23 mouse cellular contexts compared by ENCODE assay signal in the genomic region with DNA sequence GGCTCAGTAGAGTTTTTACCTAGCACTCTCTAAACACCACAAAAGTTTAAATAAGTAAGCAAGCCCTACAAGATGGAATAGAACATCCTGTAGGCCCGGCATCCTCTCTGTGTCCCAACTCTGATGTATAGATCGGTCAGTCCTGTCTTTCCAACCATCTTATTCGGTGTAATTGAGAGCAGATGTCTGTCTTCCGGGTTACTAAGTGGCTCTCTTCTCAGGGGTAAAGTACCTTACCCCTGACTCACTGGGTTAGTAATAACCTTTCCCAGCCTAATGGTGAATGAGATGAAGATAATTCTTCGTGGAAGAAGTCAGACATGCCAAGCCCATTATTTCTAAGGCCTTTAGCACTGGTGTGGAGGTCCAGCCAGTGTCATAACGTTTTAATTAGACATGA. TPM values are rescaled to one million over a fixed set of nuclear protein-coding genes. Genes with fewer than 3 reads are reported as not detected.
DNase-seq lines count a peak whose midpoint lies in the region; ATAC-seq and TF ChIP-seq lines count a peak whose summit lies in the region.
"Had no signal": no experiment of that assay in that cellular context is flagged by ENCODE, and none has a peak within 500 bp of the region (broad histone marks: within the 10 kb centered on the region; RNA-seq: fewer than 3 reads in every experiment).

No protein-coding gene starts in this region.

- no peak for TF ChIP-seq CTCF in Patski (IDR thresholded peaks at IDR 0.05)

- H3K27me3 ChIP-seq in Patski = no peaks in the 10 kb centered on the region
- H3K27me3 ChIP-seq: embryonic facial prominence, embryonic 12.5 days; forebrain, embryonic 13.5 days; forebrain, embryonic 15.5 days had no signal

- no peak for ATAC-seq in Patski
- ATAC-seq: forebrain, embryonic 13.5 days; forebrain, embryonic 15.5 days; forebrain, postnatal 0 days had no signal

- DNase-seq in 3T3-L1 (ENCODE audit: low read depth, low spot score) (peak; percentile 85), Patski (ENCODE audit: low read depth, low spot score) (peak; percentile 44)
- DNase-seq in Muller cell, postnatal 12 days (ENCODE audit: inconsistent ontology term) = peak; percentile 77
- no peak for DNase-seq in embryo, embryonic 9.5 days (ENCODE audit: extremely low spot score)
- no peak for DNase-seq in adrenal gland, postnatal 25 days
- no peak for DNase-seq in adrenal gland, adult 2 months
- DNase-seq: adrenal gland, adult 8-10 months; adrenal gland, postnatal 14 days; cerebellum, adult 11 months; cerebellum, adult 18-20 months; cerebellum, adult 8-10 months; cerebellum, adult 9-11 months; cerebellum, postnatal 14 days; cerebellum, postnatal 36 days; embryo, embryonic 11 days; forebrain, postnatal 0 days had no signal

- in situ Hi-C loops in Patski (cut with MboI; ENCODE audit: low pct_unique_long_range_greater_than_20kb) = loop anchor here (5.0 kb wide), 1 partner anchor 108 kb away; no protein-coding TSS in a partner anchor

- POLR2A ChIA-PET in Patski (lab: Charles Lee) = no interaction called here

- CTCF ChIA-PET in Patski (lab: Charles Lee) = no interaction called here

RNA-seq across cellular contexts. Expression of gene Mrps10, which starts 5.3 kb away (rescaled TPM):
- polyA plus RNA-seq in Patski (2021) = 46.8 TPM
- 47.5 and 53.5 TPM in 2 replicates for total RNA-seq in adrenal gland, postnatal 25 days (2021)
- total RNA-seq in adrenal gland, adult 2 months (2021) = 10 to 100 TPM; 40.8 to 50.0 TPM
- polyA plus RNA-seq in adrenal gland, adult 2 months (2012; rRNA removed) = 19.4 and 28.3 TPM in 2 replicates

RNA-seq across cellular contexts. Expression of gene Guca1b, which starts 11.2 kb away (rescaled TPM):
- polyA plus RNA-seq in Patski (2021) = 0.37 TPM
- total RNA-seq in adrenal gland, postnatal 25 days (2021) = 1.6 and 3.2 TPM in 2 replicates
- 1 to 10 TPM in 1 of 2 experiments, under 1 TPM in 1; 0.38 to 3.2 TPM for total RNA-seq in adrenal gland, adult 2 months (2021)
- polyA plus RNA-seq in adrenal gland, adult 2 months (2012; rRNA removed) = 2.5 and 2.6 TPM in 2 replicates
- total RNA-seq: common myeloid progenitor, adult 5-6 weeks; ES-E14 had no signal
- polyA plus RNA-seq: erythroblast, embryonic 14.5 days had no signal

RNA-seq across cellular contexts. Expression of gene Guca1a, which starts 26.4 kb away (rescaled TPM):
- 0.13 TPM for polyA plus RNA-seq in Patski (2021)
- total RNA-seq in adrenal gland, postnatal 25 days (2021) = 2.2 TPM in 1 of 2 replicates, not detected in the other
- total RNA-seq in adrenal gland, adult 2 months (2021) = 1 to 10 TPM; 1.6 to 3.0 TPM
- polyA plus RNA-seq in adrenal gland, adult 2 months (2012; rRNA removed) = 4.0 and 5.0 TPM in 2 replicates
- total RNA-seq: forebrain, postnatal 0 days; gastrocnemius, adult 18-20 months had no signal
- polyA plus RNA-seq: erythroblast, embryonic 14.5 days had no signal

Comparison
In these comparisons a context has a peak if more than half of its experiments do, and no peak if none do; other contexts are left out.
1. DNase-seq: peak in 3T3-L1 (single experiment), Muller cell, postnatal 12 days (single experiment) and Patski (single experiment); none in embryo, embryonic 9.5 days (single experiment), adrenal gland, postnatal 25 days (single experiment) and adrenal gland, adult 2 months (single experiment).